Mouse (Mus musculus) CD4-positive naive resting alpha-beta T cell, adult 57 days (primary cell): ENCODE results near the gene Gm10424. TPM values are rescaled to one million over a fixed set of nuclear protein-coding genes. Genes with fewer than 3 reads are reported as not detected.

Source experiments
- total RNA-seq: library from RNA; stranded (reverse); gene quantifications from one replicate; pipeline ENCODE4 v1.2.4, GENCODE M21; 2023

Gene Gm10424
- not detected for total RNA-seq

GRCm38 (mm10) chr5:95272668-95273067, at the start of gene Gm10424:
Gm10424 (minus strand) TSS chr5:95272768.

DNA sequence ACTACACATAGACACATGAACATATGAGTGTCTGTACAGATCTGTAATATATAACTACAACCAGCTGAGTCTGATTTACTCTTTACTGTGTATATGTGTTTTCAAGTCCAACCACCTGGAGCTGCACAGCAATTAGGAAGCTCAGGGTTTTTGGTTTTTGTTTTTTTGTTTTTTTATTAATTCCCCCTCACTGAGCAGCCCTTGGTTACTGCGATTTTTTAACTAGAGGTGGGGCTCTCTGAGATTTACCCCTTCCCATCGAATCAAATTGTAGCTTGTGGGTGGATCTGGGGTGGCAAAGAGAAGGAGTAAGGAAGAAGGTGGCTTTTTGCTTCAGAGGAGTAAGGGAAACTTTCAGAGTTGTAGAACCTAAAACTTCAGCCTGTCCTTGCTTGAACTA, 33.0 kb upstream of the Gm10424 start, which contains the start of gene Gm3259:
Gene Gm3259, plus strand, starts transcription at position 301 of the 400 bp plus-strand sequence.

Other genes starting within 250 kb of the Gm10424 start
- not detected for gene Gm7942, start 165.8 kb downstream of the Gm10424 start, total RNA-seq
- not detected for gene Gm16513, start 90.1 kb downstream of the Gm10424 start, total RNA-seq
- not detected for gene Gm3259, start 33.1 kb upstream of the Gm10424 start, total RNA-seq
- gene D5Ertd577e, start 184.0 kb upstream of the Gm10424 start, total RNA-seq: not detected
- gene Gm3286, start 238.0 kb upstream of the Gm10424 start, total RNA-seq: not detected